Mouse (Mus musculus) ES-Bruce4 (cell line): ENCODE data around the gene Ccdc186. TPM values are rescaled to one million over a fixed set of nuclear protein-coding genes. Genes with fewer than 3 reads are reported as not detected.
"Not testable (repeated sequence)": the region's sequence is repeated elsewhere in the genome, so short reads cannot be mapped to it uniquely, and the experiment has no call there.

Source experiments
- H3K27ac ChIP-seq: 2 replicates; pipeline ENCODE4 v1.5.1; 2012; ENCODE audit warnings: low read length, inconsistent platforms; ENCODE audit not compliant: insufficient read depth
- H3K27me3 ChIP-seq: 2 replicates; pipeline ENCODE4 v1.6.1; 2012; ENCODE audit warnings: mild to moderate bottlenecking, low read length, inconsistent platforms; ENCODE audit not compliant: control insufficient read depth, poor library complexity, insufficient read depth, severe bottlenecking
- H3K36me3 ChIP-seq: 2 replicates; pipeline ENCODE4 v1.6.1; 2012; ENCODE audit warnings: inconsistent platforms, mild to moderate bottlenecking, low read length, moderate library complexity; ENCODE audit not compliant: control insufficient read depth, poor library complexity, insufficient read depth, severe bottlenecking
- H3K4me1 ChIP-seq: one replicate; pipeline ENCODE4 v1.8.1; 2011; ENCODE audit warnings: low read length; ENCODE audit not compliant: control insufficient read depth, insufficient read depth
- H3K4me3 ChIP-seq: 2 replicates; pipeline ENCODE4 v1.5.1; 2011; ENCODE audit warnings: low read depth, mild to moderate bottlenecking, low read length
- H3K9ac ChIP-seq: 2 replicates; pipeline ENCODE4 v1.6.1; 2012; ENCODE audit warnings: low read depth, mild to moderate bottlenecking, inconsistent platforms; ENCODE audit not compliant: poor library complexity, severe bottlenecking
- H3K9me3 ChIP-seq: replicated peaks from 2 replicates; pipeline ENCODE4 v1.6.1; 2012; ENCODE audit warnings: mild to moderate bottlenecking, low read length, inconsistent platforms; ENCODE audit not compliant: control insufficient read depth, poor library complexity, insufficient read depth, severe bottlenecking
- CTCF ChIP-seq: IDR thresholded peaks from one replicate; pipeline ENCODE4 v1.8.1; 2011; ENCODE audit warnings: low read depth, low read length
- EP300 ChIP-seq: IDR thresholded peaks from 2 replicates; pipeline ENCODE4 v1.6.1; 2011; ENCODE audit warnings: low read depth, low read length; ENCODE audit not compliant: insufficient read depth
- POLR2A ChIP-seq: IDR thresholded peaks from one replicate; pipeline ENCODE4 v1.8.1; 2011; ENCODE audit warnings: low read length; ENCODE audit not compliant: insufficient read depth
- polyA plus RNA-seq: library from polyadenylated mRNA; stranded (reverse); fragments of >200 nt; gene quantifications from 2 replicates; pipeline ENCODE4 v1.2.4, GENCODE M21; 2011; ENCODE audit warnings: low read depth; ENCODE audit not compliant: missing spikeins, insufficient read depth, insufficient read length

Ccdc186 gene
- polyA plus RNA-seq, 1 experiment = 56.8 TPM

GRCm38 (mm10) chr19:56761727-56762126 is 60.3 kb downstream of the Ccdc186 start:
- H3K9ac ChIP-seq = no peak overlapping the region
- no peaks in the 10 kb centered on the region for H3K4me1 ChIP-seq
- H3K27me3 ChIP-seq = no peaks in the 10 kb centered on the region
- no peaks in the 10 kb centered on the region for H3K36me3 ChIP-seq
- H3K4me3 ChIP-seq = no peak overlapping the region
- H3K9me3 ChIP-seq = no peaks in the 10 kb centered on the region
- H3K27ac ChIP-seq = no peak overlapping the region
- TF ChIP-seq EP300 (no peak), CTCF (no peak), POLR2A (no peak)

DNA sequence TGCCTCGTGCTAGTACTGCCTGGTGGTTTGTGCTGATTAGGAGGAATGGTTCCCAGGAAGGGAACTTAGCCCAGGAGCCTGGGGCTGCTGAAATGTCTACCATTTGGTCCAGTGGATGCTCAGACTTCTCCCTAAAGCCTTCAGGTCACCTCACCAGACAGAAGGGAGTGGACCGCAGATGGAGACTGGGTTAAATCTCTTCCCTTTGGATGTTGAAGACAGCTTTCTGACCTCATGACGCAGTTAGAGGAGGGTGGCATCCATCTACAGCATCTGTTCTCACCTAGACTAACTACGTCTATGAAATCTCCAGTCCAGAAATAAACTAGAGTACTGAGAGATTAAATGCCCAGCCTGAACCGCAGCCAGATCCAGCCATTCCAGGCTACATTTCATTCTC is 60.9 kb downstream of the Ccdc186 start:
- no peak for TF ChIP-seq EP300
- no peak for TF ChIP-seq POLR2A
- TF ChIP-seq CTCF = no peak
- no peaks in the 10 kb centered on the region for H3K4me1 ChIP-seq
- no peak overlapping the region for H3K27ac ChIP-seq
- H3K9me3 ChIP-seq = no peaks in the 10 kb centered on the region
- H3K27me3 ChIP-seq = no peaks in the 10 kb centered on the region
- no peak overlapping the region for H3K9ac ChIP-seq
- no peak overlapping the region for H3K4me3 ChIP-seq
- H3K36me3 ChIP-seq = no peaks in the 10 kb centered on the region

DNA sequence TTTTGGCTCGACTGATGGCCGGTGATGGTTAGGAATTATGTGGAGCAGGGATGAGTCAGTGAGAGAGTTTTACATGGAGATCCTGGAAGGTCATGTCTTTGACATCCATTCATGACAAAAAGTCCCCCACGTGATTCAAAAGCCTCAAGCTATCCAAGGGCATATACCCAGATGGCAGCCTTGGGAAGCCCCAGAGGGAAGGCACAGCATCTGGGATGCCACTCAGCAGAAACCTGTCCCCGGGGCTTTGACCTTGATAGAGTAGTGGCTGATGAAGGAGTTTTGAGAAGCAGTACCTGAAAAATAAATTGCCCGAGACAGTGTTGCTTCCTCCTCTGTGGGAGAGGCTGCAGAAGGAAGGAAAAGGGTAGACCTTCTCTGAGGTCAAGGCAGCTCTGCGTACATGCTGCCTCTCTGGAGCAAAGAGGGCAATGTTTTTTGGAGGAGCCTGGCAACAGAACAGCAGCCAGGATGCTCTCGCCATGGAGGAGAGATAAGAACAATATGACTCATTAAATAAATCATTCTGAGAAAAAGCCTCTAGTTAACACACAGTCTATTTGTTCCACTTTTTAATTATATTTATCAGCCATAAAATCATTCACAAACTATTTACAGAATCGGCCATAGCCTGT is 61.6 kb downstream of the Ccdc186 start:
- Histone ChIP-seq H3K4me1 (no peaks in the 10 kb centered on the region), H3K27me3 (no peaks in the 10 kb centered on the region), H3K27ac (no peak overlapping the region), H3K9me3 (no peaks in the 10 kb centered on the region), H3K4me3 (no peak overlapping the region), H3K36me3 (no peaks in the 10 kb centered on the region), H3K9ac (no peak overlapping the region)
- TF ChIP-seq EP300 (no peak), CTCF (no peak), POLR2A (no peak)

DNA sequence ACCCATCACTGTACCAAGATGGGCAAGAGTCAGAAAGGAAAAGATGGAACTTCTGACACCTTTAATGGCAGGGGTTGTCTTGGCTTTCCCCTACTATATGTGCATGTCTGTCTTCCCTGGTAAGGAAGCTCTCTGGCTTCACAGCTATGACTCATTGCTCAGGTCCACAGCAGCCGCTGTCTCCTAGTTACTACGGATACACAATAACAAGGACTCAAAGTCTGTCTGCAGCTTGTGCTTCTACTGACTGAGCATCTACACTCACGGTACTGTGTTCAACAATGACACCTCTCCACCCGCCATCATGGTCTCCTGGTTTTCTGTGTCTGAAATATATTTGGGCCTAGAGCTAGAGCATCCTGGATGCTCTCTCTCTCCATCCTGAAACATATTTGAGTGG is 62.2 kb downstream of the Ccdc186 start:
- no peaks in the 10 kb centered on the region for H3K27me3 ChIP-seq
- H3K9ac ChIP-seq = no peak overlapping the region
- H3K9me3 ChIP-seq = no peaks in the 10 kb centered on the region
- TF ChIP-seq EP300 (no peak), CTCF (no peak), POLR2A (no peak)
- no peaks in the 10 kb centered on the region for H3K4me1 ChIP-seq
- H3K4me3 ChIP-seq = no peak overlapping the region
- H3K36me3 ChIP-seq = no peaks in the 10 kb centered on the region
- H3K27ac ChIP-seq = no peak overlapping the region

DNA sequence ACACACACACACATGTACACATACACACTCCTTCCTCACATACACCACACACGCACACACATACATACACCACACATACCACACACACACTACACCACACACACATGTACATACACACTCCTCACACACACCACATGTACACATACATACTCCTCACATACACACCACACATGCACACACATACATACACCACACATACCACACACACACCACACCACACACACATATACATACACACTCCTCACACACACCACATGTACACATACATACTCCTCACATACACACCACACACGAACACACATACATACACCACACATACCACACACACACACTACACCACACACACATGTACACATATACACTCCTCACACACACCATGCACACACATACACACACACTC is 63.7 kb downstream of the Ccdc186 start:
- TF ChIP-seq CTCF (no peak), POLR2A (no peak), EP300 (no peak)
- H3K9me3 ChIP-seq = no peaks in the 10 kb centered on the region
- H3K9ac ChIP-seq = no peak overlapping the region
- no peak overlapping the region for H3K4me3 ChIP-seq
- no peaks in the 10 kb centered on the region for H3K4me1 ChIP-seq
- H3K27me3 ChIP-seq = no peaks in the 10 kb centered on the region
- H3K27ac ChIP-seq = no peak overlapping the region
- H3K36me3 ChIP-seq = no peaks in the 10 kb centered on the region

GRCm38 (mm10) chr19:56756412-56756811 is 65.6 kb downstream of the Ccdc186 start:
- Histone ChIP-seq H3K9ac (no peak overlapping the region), H3K9me3 (no peaks in the 10 kb centered on the region), H3K4me1 (no peaks in the 10 kb centered on the region), H3K27me3 (no peaks in the 10 kb centered on the region), H3K4me3 (no peak overlapping the region), H3K36me3 (no peaks in the 10 kb centered on the region), H3K27ac (no peak overlapping the region)
- TF ChIP-seq CTCF (no peak), EP300 (no peak), POLR2A (no peak)

DNA sequence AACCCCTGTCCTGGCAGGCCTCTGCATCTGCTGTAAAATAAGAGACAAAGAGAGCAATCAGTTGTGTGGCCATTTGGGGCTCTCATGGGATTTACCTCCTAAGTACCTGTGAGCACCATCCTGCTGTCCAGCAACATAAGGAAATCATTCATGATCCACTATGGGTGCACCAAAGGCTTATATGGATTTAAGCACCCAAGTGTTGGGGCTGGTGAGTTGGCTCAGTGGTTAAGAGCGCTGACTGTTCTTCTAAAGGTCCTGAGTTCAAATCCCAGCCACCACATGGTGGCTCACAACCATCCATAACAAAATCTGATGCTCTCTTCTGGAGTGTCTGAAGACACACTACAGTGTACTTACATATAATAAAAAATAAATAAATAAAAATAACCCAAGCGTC is 67.5 kb downstream of the Ccdc186 start:
- H3K9me3 ChIP-seq, H3K27me3 ChIP-seq, H3K4me3 ChIP-seq, H3K9ac ChIP-seq, H3K36me3 ChIP-seq, H3K4me1 ChIP-seq, H3K27ac ChIP-seq: not testable (repeated sequence)
